Mouse (Mus musculus): ENCODE measurements around the gene Uqcr10.

Uqcr10 gene

DNA sequence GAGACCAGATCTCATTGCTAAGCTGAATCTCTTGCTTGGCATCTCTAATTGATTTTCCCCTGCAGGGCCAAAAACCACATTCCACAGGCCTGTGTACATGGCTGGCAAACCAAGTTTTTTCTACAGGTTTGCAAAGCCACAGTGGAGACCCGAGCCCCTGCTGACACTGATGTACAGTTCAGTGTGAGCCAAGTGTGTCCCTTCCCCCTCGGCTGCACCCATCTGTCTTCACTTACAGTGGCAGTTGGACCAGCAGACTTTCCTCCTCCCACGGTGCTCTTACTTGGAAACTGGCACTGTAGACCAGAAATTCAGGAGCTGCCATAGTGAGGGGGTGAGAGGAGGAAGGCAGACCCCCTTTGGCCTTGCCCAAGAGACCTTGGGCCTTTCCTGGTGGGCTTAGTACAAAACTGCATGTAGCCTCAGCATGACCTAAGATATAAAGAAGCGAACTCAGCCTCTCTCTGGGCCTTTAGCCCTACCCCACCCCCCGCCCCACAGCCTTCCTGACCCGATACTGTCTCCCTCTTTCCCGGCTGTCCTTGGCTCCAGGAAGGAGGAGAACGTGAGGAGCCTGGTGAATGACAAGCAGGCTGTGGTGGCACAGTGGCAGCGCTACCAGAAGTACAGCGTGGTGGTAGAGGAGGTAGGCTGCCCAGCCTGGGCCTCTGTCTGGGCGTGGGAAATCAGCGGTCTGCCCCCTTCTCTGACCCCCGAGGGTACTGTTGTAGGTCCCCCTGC lies 25.3 kb downstream of the Uqcr10 start:
- ATAC-seq (ENCODE audit: insufficient number of reproducible peaks, low FRiP score, low TSS enrichment) = no peak

- no peak for ATAC-seq (ENCODE audit: insufficient number of reproducible peaks, low FRiP score, low TSS enrichment)
Observed at GRCm38 (mm10) chr11:4677250-4677872, 26.8 kb downstream of the Uqcr10 start.

- no peak for ATAC-seq (ENCODE audit: insufficient number of reproducible peaks, low FRiP score, low TSS enrichment)
Observed at GRCm38 (mm10) chr11:4675693-4676092, 28.4 kb downstream of the Uqcr10 start.

- no peak for ATAC-seq (ENCODE audit: insufficient number of reproducible peaks, low FRiP score, low TSS enrichment)
Observed at GRCm38 (mm10) chr11:4675126-4675562, 29.0 kb downstream of the Uqcr10 start.

DNA sequence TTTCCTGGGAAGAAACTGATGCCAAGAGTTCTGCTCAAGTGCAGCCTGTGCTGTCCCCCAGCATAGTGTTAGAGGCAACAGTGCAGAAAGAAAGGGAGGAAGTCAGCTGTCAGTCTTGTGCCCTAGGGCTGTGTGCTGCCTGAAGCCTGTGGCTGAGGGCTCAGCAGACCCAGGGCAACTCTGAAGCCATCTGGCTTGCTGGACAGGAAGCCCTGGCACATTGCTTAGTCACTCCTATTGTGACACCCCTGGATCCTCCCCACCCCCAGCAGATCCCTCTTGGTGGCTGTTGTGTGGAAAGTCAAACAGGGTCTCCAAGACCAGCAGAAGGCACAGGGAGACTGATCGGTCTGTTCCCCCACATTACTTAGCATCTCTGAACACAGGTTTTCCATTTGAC lies 29.5 kb downstream of the Uqcr10 start:
- ATAC-seq (ENCODE audit: insufficient number of reproducible peaks, low FRiP score, low TSS enrichment) = no peak

DNA sequence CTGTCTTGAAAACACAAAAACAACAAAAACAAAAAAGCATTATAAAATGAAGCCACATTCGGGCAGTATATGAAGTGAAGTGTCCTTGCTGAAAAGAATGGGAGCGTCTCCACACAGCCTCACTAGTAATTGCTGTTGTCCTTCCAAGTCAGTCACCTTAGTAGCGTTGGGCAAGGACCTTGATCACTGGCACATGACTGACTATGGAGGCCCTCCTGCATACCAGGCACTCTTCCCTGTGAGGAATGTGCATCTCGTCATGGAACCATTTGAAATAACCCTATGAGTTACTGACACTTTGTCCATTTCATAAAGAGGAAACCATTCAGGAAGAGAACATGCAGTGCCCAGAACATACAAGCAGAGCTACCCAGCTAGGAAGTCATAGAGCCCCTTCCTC lies 32.4 kb downstream of the Uqcr10 start:
- ATAC-seq (ENCODE audit: insufficient number of reproducible peaks, low FRiP score, low TSS enrichment) = no peak

GRCm38 (mm10) chr11:4662496-4662878 lies 41.7 kb downstream of the Uqcr10 start:
- ATAC-seq (ENCODE audit: insufficient number of reproducible peaks, low FRiP score, low TSS enrichment) = no peak

DNA sequence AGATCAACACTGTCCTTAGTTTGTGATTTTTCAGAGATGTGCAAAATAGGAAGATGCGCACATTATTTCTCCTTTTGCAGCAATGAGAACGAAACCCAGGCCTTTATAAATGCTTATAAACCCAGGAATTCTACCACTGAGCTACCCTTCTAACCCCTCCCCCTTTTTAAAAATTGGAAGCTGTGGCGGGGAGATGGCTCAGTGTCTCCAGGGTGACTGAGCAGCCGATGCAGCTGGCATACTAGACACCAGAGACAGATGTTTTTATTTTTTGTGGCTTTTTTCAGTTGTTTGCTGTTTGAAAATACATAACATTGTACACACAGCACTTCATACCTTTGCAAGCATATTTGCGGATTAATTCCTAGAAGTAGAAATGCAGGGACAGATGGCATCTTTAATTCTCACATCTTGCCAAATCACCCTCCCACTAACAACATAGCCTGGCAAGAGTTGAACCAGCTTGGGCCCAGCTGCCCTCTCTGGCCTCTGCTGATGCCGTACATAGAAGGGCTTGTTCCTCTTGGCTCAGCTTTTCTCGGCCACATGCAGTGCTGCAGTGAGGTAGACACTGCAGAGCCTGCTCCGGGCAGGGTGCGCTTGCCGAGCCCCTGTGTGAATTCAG lies 42.2 kb downstream of the Uqcr10 start:
- ATAC-seq (ENCODE audit: insufficient number of reproducible peaks, low FRiP score, low TSS enrichment) = peak; percentile 66; the same call in 1 of the 2 replicates

DNA sequence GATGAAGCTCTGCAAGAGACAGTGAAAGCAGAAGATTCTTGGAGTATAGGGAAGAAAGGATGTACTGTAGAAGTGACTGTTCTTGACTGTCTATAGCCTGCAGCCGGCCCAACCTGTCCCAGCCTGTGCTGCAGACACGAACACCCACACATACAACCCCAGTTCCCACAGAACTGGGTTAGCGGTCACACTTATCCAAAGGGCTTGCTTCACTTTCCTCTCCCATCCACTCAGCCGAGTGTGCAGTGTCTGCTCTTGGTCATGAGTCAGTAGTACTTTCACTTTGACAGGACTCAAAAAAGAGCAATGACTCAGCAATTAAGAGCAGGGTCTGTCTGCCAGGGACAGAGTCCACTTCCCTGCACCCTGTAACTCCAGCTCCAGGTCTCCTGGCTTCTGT lies 42.8 kb downstream of the Uqcr10 start:
- ATAC-seq (ENCODE audit: insufficient number of reproducible peaks, low FRiP score, low TSS enrichment) = no peak

DNA sequence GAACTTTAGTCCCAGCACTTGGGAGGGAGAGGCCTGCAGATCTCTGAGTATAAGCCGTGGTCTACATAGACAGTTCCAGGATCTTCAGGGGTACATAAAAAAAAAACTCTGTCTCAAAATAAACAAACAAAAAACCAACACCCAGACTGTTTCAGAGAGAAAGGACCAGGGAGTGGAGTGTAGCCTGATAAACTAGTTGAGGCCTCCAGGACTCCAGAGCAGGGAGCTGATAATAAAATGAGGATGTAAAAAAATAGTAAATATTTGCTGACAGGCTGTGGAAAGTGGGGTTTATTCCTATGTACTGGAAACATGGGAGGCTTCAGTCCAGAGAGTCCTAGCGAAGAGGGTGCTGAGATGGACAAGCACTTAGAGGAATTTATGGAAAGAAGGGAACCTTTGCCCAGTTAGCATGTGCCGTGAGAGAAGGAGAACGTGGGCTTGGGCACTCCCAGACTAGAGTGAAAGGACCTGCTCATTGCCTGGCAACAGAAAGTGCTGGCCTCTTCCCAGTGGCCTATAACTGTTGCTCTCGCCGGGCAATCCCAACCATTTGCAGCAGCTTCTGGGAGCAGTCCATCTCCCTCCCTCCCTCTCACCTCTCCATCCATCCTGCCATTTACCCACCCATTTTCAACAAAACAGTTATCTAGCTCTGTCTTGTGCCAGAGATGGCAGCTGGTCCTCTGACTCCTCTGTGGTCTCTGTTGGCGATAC lies 43.7 kb downstream of the Uqcr10 start:
- no peak for ATAC-seq (ENCODE audit: insufficient number of reproducible peaks, low FRiP score, low TSS enrichment)

DNA sequence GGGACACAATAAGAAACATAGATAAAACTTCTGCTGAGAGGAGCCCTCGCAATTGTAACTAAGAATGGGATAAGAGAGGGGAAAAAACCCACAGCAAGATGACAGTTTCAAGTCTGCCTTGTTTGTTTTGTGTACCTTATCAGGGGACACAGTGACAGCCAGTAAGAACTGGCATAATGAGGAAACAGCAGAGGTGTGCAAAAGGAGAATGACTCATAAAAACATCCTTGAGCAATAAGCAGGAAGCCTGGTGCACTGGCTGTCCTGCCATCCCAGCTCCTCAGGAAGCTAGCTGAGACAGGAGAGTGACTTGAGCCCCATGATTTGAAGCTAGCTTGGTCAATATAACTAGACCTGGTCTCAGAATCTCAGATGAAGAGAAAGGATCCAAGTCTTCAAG lies 44.3 kb downstream of the Uqcr10 start:
- no peak for ATAC-seq (ENCODE audit: insufficient number of reproducible peaks, low FRiP score, low TSS enrichment)
